Mouse (Mus musculus) neural tube, embryonic 14.5 days (tissue): Measurements from ENCODE around the gene Maff. TPM values are rescaled to one million over a fixed set of nuclear protein-coding genes. Genes with fewer than 3 reads are reported as not detected.
A peak's percentile ranks its signal among the peaks of the same experiment; 100 is the strongest.

Experiments used
- ATAC-seq: fragments of 200-750 bp; cut with Nextera tagmentation; 2 replicates; pipeline ENCODE4 v1.8.0; 2017; ENCODE audit warnings: low read depth, mild to moderate bottlenecking, moderate TSS enrichment, moderate library complexity
- H3K27ac ChIP-seq: fragments of 300-500 bp; sonication (generic); 2 replicates; pipeline ENCODE4 v1.5.1; 2014; ENCODE audit warnings: low read depth, mild to moderate bottlenecking, control low read depth, low read length, moderate library complexity, mixed read lengths
- H3K27me3 ChIP-seq: fragments of 300-500 bp; sonication (generic); 2 replicates; pipeline ENCODE4 v1.6.1; 2014; ENCODE audit warnings: low read length; ENCODE audit not compliant: control insufficient read depth, insufficient read depth
- H3K36me3 ChIP-seq: fragments of 300-500 bp; sonication (generic); 2 replicates; pipeline ENCODE4 v1.6.1; 2014; ENCODE audit warnings: low read length, mixed read lengths; ENCODE audit not compliant: control insufficient read depth, insufficient read depth
- H3K4me1 ChIP-seq: fragments of 300-500 bp; sonication (generic); 2 replicates; pipeline ENCODE4 v1.6.1; 2014; ENCODE audit warnings: low read length; ENCODE audit not compliant: control insufficient read depth, insufficient read depth
- H3K4me2 ChIP-seq: fragments of 300-500 bp; sonication (generic); 2 replicates; pipeline ENCODE4 v1.6.1; 2014; ENCODE audit warnings: mild to moderate bottlenecking, low read depth, low read length, control low read depth
- H3K4me3 ChIP-seq: fragments of 300-500 bp; sonication (generic); 2 replicates; pipeline ENCODE4 v1.5.1; 2014; ENCODE audit warnings: low read depth, low read length, control low read depth, mixed read lengths
- H3K9ac ChIP-seq: fragments of 300-500 bp; sonication (generic); replicated peaks from 2 replicates; pipeline ENCODE4 v1.6.1; 2014; ENCODE audit warnings: low read depth, mild to moderate bottlenecking, control low read depth, low read length, mixed read lengths
- H3K9me3 ChIP-seq: fragments of 300-500 bp; sonication (generic); 2 replicates; pipeline ENCODE4 v1.6.1; 2016; ENCODE audit warnings: low read length; ENCODE audit not compliant: control insufficient read depth
- WGBS: fragments of 180-500 bp; shearing (Covaris S2); extraction: QIAGEN DNeasy Blood & Tissue Kit; methylation state at CpG from one replicate; pipeline ENCODE4 v1.1.7; 2014; 5-methylcytosine and 5-hydroxymethylcytosine counted together
- microRNA counts: library from miRNA; unstranded; fragments of <30 nt; microRNA quantifications from one replicate; lab custom pipeline; 2016
- microRNA-seq: library from miRNA; unstranded; fragments of <30 nt; microRNA quantifications from one replicate; pipeline ENCODE4, GENCODE M21; 2016
- polyA plus RNA-seq: library from polyadenylated mRNA; unstranded; fragments of >200 nt; fragmentation: Nextera tagmentation; extraction: Ambion mirVana; gene quantifications from 2 replicates; pipeline ENCODE4 v1.2.1, GENCODE M21; 2014

The Maff gene
- polyA plus RNA-seq, 1 experiment from 2014 or later = 0.64 TPM

GRCm38 (mm10) chr15:79400975-79401365 is 54.5 kb downstream of the Maff start:
- 0 out of 2 replicates have a peak overlapping the region, but pooled peaks have one; percentile 5 for H3K9ac ChIP-seq
- H3K4me2 ChIP-seq = peak overlapping the region; percentile 86; the same call in 1 of the 2 replicates
- no peak for ATAC-seq
- no peak overlapping the region for H3K4me3 ChIP-seq
- peaks cover 37% of the 10 kb centered on the region for H3K4me1 ChIP-seq
- no peaks in the 10 kb centered on the region for H3K9me3 ChIP-seq
- H3K27ac ChIP-seq = no peak overlapping the region
- no peaks in the 10 kb centered on the region for H3K27me3 ChIP-seq
- no peaks in the 10 kb centered on the region for H3K36me3 ChIP-seq
- WGBS = 51% methylated on average over 6 of the region's 7 CpGs

- Histone ChIP-seq H3K36me3 (no peaks in the 10 kb centered on the region), H3K4me1 (peaks cover 37% of the 10 kb centered on the region), H3K9ac (peak overlapping the region; percentile 95), H3K9me3 (no peaks in the 10 kb centered on the region), H3K4me2 (peak overlapping the region; percentile 86), H3K27ac (no peak overlapping the region), H3K4me3 (peak overlapping the region; percentile 98), H3K27me3 (no peaks in the 10 kb centered on the region)
- WGBS = 25% methylated on average over 5 of the region's 5 CpGs
- peak; percentile 3; the same call in 1 of the 2 replicates for ATAC-seq
Observed at GRCm38 (mm10) chr15:79402176-79402575, 55.8 kb downstream of the Maff start.

GRCm38 (mm10) chr15:79402836-79403762 is 56.7 kb downstream of the Maff start, which contains the start of gene Tmem184b:
Gene Tmem184b, minus strand, starts transcription at chr15:79403569.
- H3K9me3 ChIP-seq = no peaks in the 10 kb centered on the region
- H3K27ac ChIP-seq = peak within 1 kb of the TSS; percentile 72
- H3K36me3 ChIP-seq = no peaks in the 10 kb centered on the region
- no peaks in the 10 kb centered on the region for H3K27me3 ChIP-seq
- peak within 1 kb of the TSS; percentile 98 for H3K4me3 ChIP-seq
- peaks cover 37% of the 10 kb centered on the region for H3K4me1 ChIP-seq
- peak within 1 kb of the TSS; percentile 86 for H3K4me2 ChIP-seq
- WGBS = under 1% methylated on average over 89 of the region's 90 CpGs
- peak within 1 kb of the TSS; percentile 95 for H3K9ac ChIP-seq
- ATAC-seq = peak; percentile 87

DNA sequence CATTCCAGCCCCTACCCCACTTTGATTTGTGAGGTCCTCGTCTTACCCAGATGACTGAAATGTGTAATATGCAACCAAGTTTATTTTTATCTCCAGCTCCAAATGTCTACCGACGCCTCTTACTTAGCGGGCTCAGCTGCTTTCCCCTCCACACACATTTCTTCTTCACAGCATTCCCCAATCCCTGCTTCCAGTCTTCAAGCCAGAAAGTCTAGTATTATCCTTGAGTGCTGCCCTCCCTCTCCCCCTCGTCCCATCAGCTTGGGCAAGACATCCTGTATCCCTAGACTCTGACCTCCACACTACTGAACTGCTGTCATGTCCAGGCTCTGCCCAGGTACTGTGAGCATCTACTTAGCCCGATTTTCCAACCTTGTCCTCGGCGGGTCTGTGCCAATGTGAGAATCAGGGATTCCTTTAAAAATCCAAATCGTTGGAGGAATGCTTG is 57.4 kb downstream of the Maff start:
- Histone ChIP-seq H3K4me3 (peak overlapping the region; percentile 98), H3K9me3 (no peaks in the 10 kb centered on the region), H3K9ac (peak overlapping the region; percentile 95), H3K27ac (0 out of 2 replicates have a peak overlapping the region, but pooled peaks have one; percentile 72), H3K4me2 (peak overlapping the region; percentile 86), H3K4me1 (peaks cover 35% of the 10 kb centered on the region), H3K36me3 (no peaks in the 10 kb centered on the region), H3K27me3 (no peaks in the 10 kb centered on the region)
- 22% methylated on average over 9 of the region's 9 CpGs for WGBS
- no peak; the same call in 1 of the 2 replicates for ATAC-seq

DNA sequence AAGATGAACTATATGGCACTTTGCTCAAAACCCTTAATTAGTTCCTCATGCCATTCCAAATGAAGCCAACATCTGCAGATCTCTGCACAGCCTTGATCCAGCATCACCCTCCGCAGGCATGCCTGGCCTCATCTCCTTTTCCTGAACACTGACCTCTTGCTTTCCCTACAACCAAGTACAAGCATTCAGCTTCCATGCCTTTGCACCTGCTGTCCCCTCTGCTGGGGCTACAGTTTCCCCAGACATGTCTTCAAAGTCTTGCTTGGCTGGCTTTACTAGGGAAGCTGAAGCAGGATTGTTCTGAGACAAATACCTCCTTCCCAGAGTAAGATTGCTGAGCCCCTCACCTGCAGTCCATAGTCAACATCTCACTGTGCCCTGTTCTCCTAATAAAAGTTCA is 57.9 kb downstream of the Maff start:
- Histone ChIP-seq H3K4me2 (peak overlapping the region; percentile 86; the same call in 1 of the 2 replicates), H3K9ac (no peak overlapping the region), H3K27me3 (no peaks in the 10 kb centered on the region), H3K27ac (no peak overlapping the region), H3K4me1 (peaks cover 35% of the 10 kb centered on the region), H3K36me3 (no peaks in the 10 kb centered on the region), H3K4me3 (no peak overlapping the region), H3K9me3 (no peaks in the 10 kb centered on the region)
- WGBS = 50% methylated on average over 1 of the region's 1 CpGs
- no peak for ATAC-seq

DNA sequence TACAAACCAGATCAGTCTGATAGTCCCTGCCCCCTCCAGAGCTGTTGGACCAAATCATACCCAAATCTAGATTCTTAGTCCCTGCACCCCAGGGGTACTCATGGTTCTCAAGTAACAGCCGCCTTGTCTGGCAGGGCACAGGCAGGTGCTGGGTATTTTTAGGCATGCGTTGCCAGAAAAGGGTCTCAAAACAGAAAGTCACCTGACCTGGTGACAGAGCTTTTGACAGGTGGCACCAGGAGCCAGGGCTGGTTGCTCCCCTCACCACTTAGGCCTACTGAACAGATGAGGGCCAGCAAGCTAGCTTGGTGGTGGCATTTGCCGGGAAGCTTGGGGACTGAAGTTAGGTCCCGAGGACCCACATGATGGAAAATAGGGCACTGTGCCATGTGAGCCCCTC is 60.1 kb downstream of the Maff start:
- no peaks in the 10 kb centered on the region for H3K9me3 ChIP-seq
- no peak overlapping the region for H3K9ac ChIP-seq
- peaks cover 15% of the 10 kb centered on the region; the same call in 1 of the 2 replicates for H3K4me1 ChIP-seq
- H3K36me3 ChIP-seq = no peaks in the 10 kb centered on the region
- no peaks in the 10 kb centered on the region for H3K27me3 ChIP-seq
- H3K4me2 ChIP-seq = no peak overlapping the region
- ATAC-seq = no peak
- no peak overlapping the region for H3K27ac ChIP-seq
- WGBS = 81% methylated on average over 4 of the region's 4 CpGs
- no peak overlapping the region for H3K4me3 ChIP-seq

MicroRNAs encoded within 50 kb of the gene (microRNA counts, 519-probe panel; counts per million panel counts)
- microRNA mmu-miR-1943 (lab: Ali Mortazavi, UCI) = not detected

Small RNAs within 50 kb of the gene (microRNA-seq; reads per million reads assigned to microRNA genes)
- not detected for gene Mir1943

Other genes with a start within 250 kb of the Maff start
- 12.6 and 13.1 TPM in 2 replicates for gene Micall1, start 237.7 kb upstream of the Maff start, polyA plus RNA-seq
- 276 and 304 TPM in 2 replicates for gene Polr2f, start 205.6 kb upstream of the Maff start, polyA plus RNA-seq
- 13.3 and 18.0 TPM in 2 replicates for gene 1700088E04Rik, start 205.4 kb upstream of the Maff start, polyA plus RNA-seq
- 7.7 and 14.5 TPM in 2 replicates for gene Sox10, start 181.4 kb upstream of the Maff start, polyA plus RNA-seq
- gene Pick1, start 117.4 kb upstream of the Maff start, polyA plus RNA-seq = 47.3 and 58.8 TPM in 2 replicates
- 1.3 and 1.5 TPM in 2 replicates for gene Gm49486, start 117.2 kb upstream of the Maff start, polyA plus RNA-seq
- gene Slc16a8, start 91.9 kb upstream of the Maff start, polyA plus RNA-seq = 0.21 and 0.35 TPM in 2 replicates
- gene Baiap2l2, start 61.1 kb upstream of the Maff start, polyA plus RNA-seq = 1.7 and 2.3 TPM in 2 replicates
- gene Pla2g6, start 18.2 kb upstream of the Maff start, polyA plus RNA-seq = 24.0 and 25.5 TPM in 2 replicates
- 31.2 and 37.8 TPM in 2 replicates for gene Tmem184b, start 56.9 kb downstream of the Maff start, polyA plus RNA-seq
- 202 and 236 TPM in 2 replicates for gene Csnk1e, start 108.9 kb downstream of the Maff start, polyA plus RNA-seq
- gene Kcnj4, start 158.6 kb downstream of the Maff start, polyA plus RNA-seq = not detected in 2 replicates
- 3.9 and 11.6 TPM in 2 replicates for gene Kdelr3, start 169.8 kb downstream of the Maff start, polyA plus RNA-seq
- gene Ddx17, start 200.1 kb downstream of the Maff start, polyA plus RNA-seq = 92.0 and 105 TPM in 2 replicates